ENCODE assay signal across 7 mouse cellular contexts in genomic region chr8:117660358-117661031, GRCm38 (mm10). TPM values are rescaled to one million over a fixed set of nuclear protein-coding genes. Genes with fewer than 3 reads are reported as not detected.
DNase-seq lines count a peak whose midpoint lies in the region; ATAC-seq lines count a peak whose summit lies in the region.

No protein-coding gene starts in this region.

- H3K27ac ChIP-seq in embryonic facial prominence, embryonic 11.5 days (replicated peaks; ENCODE audit: low read depth, low read length), result no peak overlapping the region
- H3K27ac ChIP-seq in hindbrain, embryonic 10.5 days, result peak overlapping the region; percentile 42; the same call in 1 of the 2 replicates
- H3K27ac ChIP-seq in limb, embryonic 12.5 days, result peak overlapping the region; percentile 64; the same call in 1 of the 2 replicates

- H3K4me3 ChIP-seq in embryonic facial prominence, embryonic 11.5 days (ENCODE audit: low read depth, low read length), result no peak overlapping the region
- H3K4me3 ChIP-seq in hindbrain, embryonic 10.5 days, result no peak overlapping the region
- H3K4me3 ChIP-seq in limb, embryonic 12.5 days (replicated peaks), result no peak overlapping the region

- 28% methylated on average over 11 of the region's 11 CpGs for WGBS in embryonic facial prominence, embryonic 11.5 days
- 33% methylated on average over 11 of the region's 11 CpGs for WGBS in hindbrain, embryonic 10.5 days
- WGBS in limb, embryonic 12.5 days, result 41% methylated on average over 11 of the region's 11 CpGs

- no peaks in the 10 kb centered on the region for H3K36me3 ChIP-seq in embryonic facial prominence, embryonic 11.5 days (replicated peaks; ENCODE audit: control insufficient read depth, insufficient read depth, low read depth, low read length)
- no peaks in the 10 kb centered on the region for H3K36me3 ChIP-seq in hindbrain, embryonic 10.5 days
- no peaks in the 10 kb centered on the region for H3K36me3 ChIP-seq in limb, embryonic 12.5 days

- no peaks in the 10 kb centered on the region for H3K27me3 ChIP-seq in embryonic facial prominence, embryonic 11.5 days (ENCODE audit: control insufficient read depth, insufficient read depth, low read length)
- no peaks in the 10 kb centered on the region for H3K27me3 ChIP-seq in hindbrain, embryonic 10.5 days (ENCODE audit: insufficient read depth, poor library complexity, severe bottlenecking)
- no peaks in the 10 kb centered on the region for H3K27me3 ChIP-seq in limb, embryonic 12.5 days

- peak; percentile 42 for DNase-seq in brain, embryonic 18.5 days (ENCODE audit: low read depth, low spot score)
- peak; percentile 78 for DNase-seq in embryonic facial prominence, embryonic 11.5 days (ENCODE audit: low spot score)
- peak; percentile 74 for DNase-seq in hindbrain, embryonic 10.5 days (ENCODE audit: low spot score)
- peak; percentile 3 for DNase-seq in retina, postnatal 7 days (ENCODE audit: low read depth, low spot score)
- no peak for DNase-seq in B cell, adult 2 months

- no peaks in the 10 kb centered on the region for H3K4me1 ChIP-seq in embryonic facial prominence, embryonic 11.5 days (ENCODE audit: control insufficient read depth, insufficient read depth, low read length)
- H3K4me1 ChIP-seq in hindbrain, embryonic 10.5 days (replicated peaks), result peaks cover 17% of the 10 kb centered on the region
- H3K4me1 ChIP-seq in limb, embryonic 12.5 days (replicated peaks), result peaks cover 16% of the 10 kb centered on the region

- H3K9ac ChIP-seq in embryonic facial prominence, embryonic 11.5 days (replicated peaks; ENCODE audit: low read length), result no peak overlapping the region
- H3K9ac ChIP-seq in limb, embryonic 12.5 days (replicated peaks), result no peak overlapping the region

- H3K4me2 ChIP-seq in embryonic facial prominence, embryonic 11.5 days (ENCODE audit: low read depth, low read length), result no peak overlapping the region
- H3K4me2 ChIP-seq in limb, embryonic 12.5 days, result peak overlapping the region; percentile 24; the same call in 1 of the 2 replicates

- H3K9me3 ChIP-seq in embryonic facial prominence, embryonic 11.5 days (replicated peaks; ENCODE audit: control insufficient read depth, low read length), result no peaks in the 10 kb centered on the region
- H3K9me3 ChIP-seq in hindbrain, embryonic 10.5 days, result no peaks in the 10 kb centered on the region
- no peaks in the 10 kb centered on the region for H3K9me3 ChIP-seq in limb, embryonic 12.5 days

- ATAC-seq in embryonic facial prominence, embryonic 11.5 days (replicated peaks; ENCODE audit: insufficient number of reproducible peaks, low FRiP score, low TSS enrichment, low read depth), result peak; percentile 67
- peak; percentile 78; the same call in 1 of the 2 replicates for ATAC-seq in limb, embryonic 12.5 days (ENCODE audit: insufficient number of reproducible peaks, insufficient read depth, low FRiP score, low TSS enrichment, low read depth)
- ATAC-seq in monocyte, adult 5-6 weeks (replicated peaks; ENCODE audit: insufficient number of reproducible peaks, low FRiP score, low TSS enrichment, poor library complexity, severe bottlenecking), result no peak

RNA-seq across cellular contexts. Expression of gene Sdr42e1, which starts 13.0 kb away (rescaled TPM):
- polyA plus RNA-seq in embryonic facial prominence, embryonic 11.5 days (2014; fragmentation: Nextera tagmentation; extraction: Ambion mirVana), result 0.79 and 1.6 TPM in 2 replicates
- 0.84 and 1.0 TPM in 2 replicates for polyA plus RNA-seq in hindbrain, embryonic 10.5 days (2016; fragmentation: Nextera tagmentation; extraction: Ambion mirVana)
- 0.43 and 0.72 TPM in 2 replicates for polyA plus RNA-seq in limb, embryonic 12.5 days (2016; fragmentation: Nextera tagmentation; extraction: Ambion mirVana)
- total RNA-seq in monocyte, adult 5-6 weeks (2017), result 0.76 to 5.2 TPM (median 1.9 TPM) in 3 replicates

RNA-seq across cellular contexts. Expression of gene Hsd17b2, which starts 41.2 kb away (rescaled TPM):
- polyA plus RNA-seq in embryonic facial prominence, embryonic 11.5 days (2014; fragmentation: Nextera tagmentation; extraction: Ambion mirVana), result 0.32 TPM in 1 of 2 replicates, not detected in the other
- not detected in 2 replicates for polyA plus RNA-seq in hindbrain, embryonic 10.5 days (2016; fragmentation: Nextera tagmentation; extraction: Ambion mirVana)
- polyA plus RNA-seq in limb, embryonic 12.5 days (2016; fragmentation: Nextera tagmentation; extraction: Ambion mirVana), result not detected in 2 replicates
- 0.39 to 4.9 TPM (median 1.7 TPM) in 3 replicates for total RNA-seq in monocyte, adult 5-6 weeks (2017)

Comparison
In these comparisons a context has a peak if more than half of its experiments do, and no peak if none do; other contexts are left out.
1. DNase-seq: peak in brain, embryonic 18.5 days (single experiment), embryonic facial prominence, embryonic 11.5 days (single experiment), hindbrain, embryonic 10.5 days (single experiment) and retina, postnatal 7 days (single experiment); none in B cell, adult 2 months (0 of 2).